Mouse (Mus musculus): ENCODE results near the gene Olfr658. TPM values are rescaled to one million over a fixed set of nuclear protein-coding genes. Genes with fewer than 3 reads are reported as not detected.

Olfr658 gene
- not detected in 4 replicates for total RNA-seq (2023; ENCODE audit: inconsistent age)

GRCm38 (mm10) chr7:104646841-104647482 lies at the start of gene Olfr658:
Gene Olfr658 (minus strand): TSS chr7:104647305.

GRCm38 (mm10) chr7:104686201-104686600 lies 39.1 kb upstream of the Olfr658 start, which contains the start of gene Olfr661:
Gene Olfr661 (plus strand): TSS chr7:104686501.

GRCm38 (mm10) chr7:104666453-104666852 lies 19.3 kb upstream of the Olfr658 start, which contains the start of gene Olfr659:
Gene Olfr659 (plus strand): TSS chr7:104666753.

GRCm38 (mm10) chr7:104624494-104624893 lies 22.6 kb downstream of the Olfr658 start, which contains the start of gene Olfr657:
Gene Olfr657 (plus strand): TSS chr7:104624794.

GRCm38 (mm10) chr7:104613655-104614054 lies 33.5 kb downstream of the Olfr658 start, which contains the start of gene Olfr656:
Gene Olfr656 (plus strand): TSS chr7:104613955.

GRCm38 (mm10) chr7:104601679-104602078 lies 45.4 kb downstream of the Olfr658 start, which contains the start of gene Olfr655:
Gene Olfr655 (minus strand): TSS chr7:104601779.

Other genes with a start within 250 kb of the Olfr658 start
- gene Trim30c, start 246.5 kb downstream of the Olfr658 start, total RNA-seq (2023; ENCODE audit: inconsistent age) = 5.9 to 8.7 TPM (median 6.9 TPM) in 4 replicates
- 68.2 to 107 TPM (median 83.3 TPM) in 4 replicates for gene Trim30a, start 182.1 kb downstream of the Olfr658 start, total RNA-seq (2023; ENCODE audit: inconsistent age)
- 18.8 to 29.2 TPM (median 19.9 TPM) in 4 replicates for gene Trim30d, start 139.5 kb downstream of the Olfr658 start, total RNA-seq (2023; ENCODE audit: inconsistent age)
- not detected in 4 replicates for gene Olfr651, start 97.2 kb downstream of the Olfr658 start, total RNA-seq (2023; ENCODE audit: inconsistent age)
- not detected in 4 replicates for gene Olfr652, start 86.4 kb downstream of the Olfr658 start, total RNA-seq (2023; ENCODE audit: inconsistent age)
- gene Olfr653, start 70.0 kb downstream of the Olfr658 start, total RNA-seq (2023; ENCODE audit: inconsistent age) = not detected in 4 replicates
- gene Olfr654, start 60.3 kb downstream of the Olfr658 start, total RNA-seq (2023; ENCODE audit: inconsistent age) = not detected in 4 replicates
- gene Olfr655, start 45.5 kb downstream of the Olfr658 start, total RNA-seq (2023; ENCODE audit: inconsistent age) = 0.39 to 0.64 TPM in 2 of 4 replicates, not detected in the others
- not detected in 4 replicates for gene Olfr656, start 33.4 kb downstream of the Olfr658 start, total RNA-seq (2023; ENCODE audit: inconsistent age)
- gene Olfr657, start 22.5 kb downstream of the Olfr658 start, total RNA-seq (2023; ENCODE audit: inconsistent age) = not detected in 4 replicates
- gene Olfr659, start 19.4 kb upstream of the Olfr658 start, total RNA-seq (2023; ENCODE audit: inconsistent age) = not detected in 4 replicates
- gene Olfr661, start 39.2 kb upstream of the Olfr658 start, total RNA-seq (2023; ENCODE audit: inconsistent age) = not detected in 4 replicates
- gene Usp17le, start 130.2 kb upstream of the Olfr658 start, total RNA-seq (2023; ENCODE audit: inconsistent age) = not detected in 4 replicates
- gene Usp17lb, start 195.3 kb upstream of the Olfr658 start, total RNA-seq (2023; ENCODE audit: inconsistent age) = not detected in 4 replicates
- gene Usp17la, start 209.7 kb upstream of the Olfr658 start, total RNA-seq (2023; ENCODE audit: inconsistent age) = not detected in 4 replicates
- not detected in 4 replicates for gene Olfr665, start 230.7 kb upstream of the Olfr658 start, total RNA-seq (2023; ENCODE audit: inconsistent age)
- not detected in 4 replicates for gene Olfr666, start 248.6 kb upstream of the Olfr658 start, total RNA-seq (2023; ENCODE audit: inconsistent age)